Mouse (Mus musculus) lung, postnatal 4 days (tissue): ENCODE results near the gene Slain2.
A peak's percentile ranks its signal among the peaks of the same experiment; 100 is the strongest.
"Not testable (repeated sequence)": the region's sequence is repeated elsewhere in the genome, so short reads cannot be mapped to it uniquely, and the experiment has no call there.

Source experiments
- DNase-seq, 2 experiments: peaks; one replicate each; pipeline ENCODE4 v3.0.0; 2021

Gene Slain2

DNA sequence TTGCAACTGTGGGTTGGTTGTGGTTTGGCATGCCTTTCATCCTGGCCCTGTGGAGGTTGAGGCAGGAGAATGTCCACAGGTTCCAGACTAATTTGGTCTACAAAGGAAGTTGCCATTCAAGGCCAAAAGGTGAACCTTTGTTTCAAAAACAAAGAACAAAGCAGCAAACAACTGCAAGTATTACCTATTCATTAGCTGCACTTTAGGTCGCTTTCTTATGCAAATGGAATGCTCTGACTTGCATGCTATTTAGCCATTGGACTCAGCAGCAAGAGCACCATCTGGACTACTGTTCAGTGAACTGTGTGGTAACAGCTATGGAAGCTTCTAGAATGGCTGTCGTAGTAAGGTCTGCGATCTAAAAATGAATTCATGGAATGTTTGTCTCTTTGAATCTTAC lies 11.8 kb upstream of the Slain2 start:
- no peak for DNase-seq

- no peak for DNase-seq
Measured at GRCm38 (mm10) chr5:72902876-72903516, 11.1 kb upstream of the Slain2 start.

- peak; percentile 30 to 54 for DNase-seq
Measured at GRCm38 (mm10) chr5:72904903-72905790, 9.0 kb upstream of the Slain2 start.

DNA sequence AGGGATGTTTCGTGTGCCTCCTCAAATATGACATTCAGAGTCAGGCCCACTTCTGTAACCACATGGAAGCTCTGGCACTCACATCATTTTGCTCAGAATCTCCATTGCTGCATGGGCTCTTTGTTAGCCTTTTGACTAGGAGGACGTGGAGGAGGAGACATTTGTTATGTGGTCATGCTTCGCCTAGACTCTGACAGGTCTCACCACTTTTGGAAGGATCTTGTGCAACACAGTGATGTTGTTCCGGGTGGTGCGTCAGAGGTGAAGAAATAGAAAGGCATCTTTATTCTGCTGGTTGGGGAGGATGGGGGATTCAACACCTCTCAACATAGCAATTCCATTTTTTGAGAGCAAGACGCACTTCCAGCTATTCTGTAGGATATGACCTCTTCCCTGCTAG lies 6.7 kb upstream of the Slain2 start:
- DNase-seq, result peak in 1 of 2 experiments; percentile 28

GRCm38 (mm10) chr5:72908324-72908936 lies 5.7 kb upstream of the Slain2 start:
- DNase-seq, result no peak

GRCm38 (mm10) chr5:72909363-72909762 lies 4.7 kb upstream of the Slain2 start:
- no peak for DNase-seq

- DNase-seq, result no peak
Measured at GRCm38 (mm10) chr5:72910373-72910772, 3.7 kb upstream of the Slain2 start.

DNA sequence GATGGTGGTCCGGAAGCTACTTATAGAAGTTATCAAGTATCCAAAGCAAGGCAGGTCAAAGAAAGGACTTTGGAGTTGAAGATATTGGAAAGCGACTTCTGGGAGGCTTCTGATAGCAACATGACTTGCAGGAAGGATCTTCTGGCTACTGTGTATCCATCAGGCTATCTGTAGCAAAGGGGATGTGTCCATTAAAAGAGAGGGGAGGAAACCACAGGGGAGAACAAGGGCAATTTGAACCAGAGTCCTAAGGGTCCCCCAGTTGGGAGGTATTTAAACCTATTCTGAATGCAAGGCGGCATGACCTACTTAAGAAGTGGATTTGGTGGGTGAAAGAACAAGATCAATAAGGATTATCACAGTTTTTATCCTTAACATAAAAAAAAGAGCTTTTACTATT lies 2.8 kb upstream of the Slain2 start:
- DNase-seq, result no peak

GRCm38 (mm10) chr5:72914633-72915561 lies 793 bp downstream of the Slain2 start:
- no peak for DNase-seq

- no peak for DNase-seq
Measured at GRCm38 (mm10) chr5:72916048-72916447, 1.9 kb downstream of the Slain2 start.

GRCm38 (mm10) chr5:72916851-72917250 lies 2.7 kb downstream of the Slain2 start:
- no peak for DNase-seq

DNA sequence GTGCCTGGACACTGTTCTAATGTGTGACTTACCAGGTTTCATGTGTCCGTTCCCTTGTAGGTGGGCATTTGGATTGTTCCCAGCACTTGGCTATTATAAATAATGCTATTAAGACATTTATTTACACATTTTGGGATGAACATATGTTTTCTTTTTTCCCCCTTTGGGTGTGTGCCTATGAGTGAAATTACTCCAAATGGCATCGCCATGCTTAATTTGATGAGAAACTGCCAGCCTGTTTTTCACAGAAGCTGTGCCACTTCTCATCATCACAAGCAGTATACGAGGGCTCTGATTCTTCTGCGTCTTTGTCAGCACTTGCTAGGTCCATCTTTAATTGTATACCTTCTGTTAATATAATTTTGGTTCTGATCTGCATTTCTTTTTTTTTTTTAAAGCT lies 6.3 kb downstream of the Slain2 start:
- no peak for DNase-seq

DNA sequence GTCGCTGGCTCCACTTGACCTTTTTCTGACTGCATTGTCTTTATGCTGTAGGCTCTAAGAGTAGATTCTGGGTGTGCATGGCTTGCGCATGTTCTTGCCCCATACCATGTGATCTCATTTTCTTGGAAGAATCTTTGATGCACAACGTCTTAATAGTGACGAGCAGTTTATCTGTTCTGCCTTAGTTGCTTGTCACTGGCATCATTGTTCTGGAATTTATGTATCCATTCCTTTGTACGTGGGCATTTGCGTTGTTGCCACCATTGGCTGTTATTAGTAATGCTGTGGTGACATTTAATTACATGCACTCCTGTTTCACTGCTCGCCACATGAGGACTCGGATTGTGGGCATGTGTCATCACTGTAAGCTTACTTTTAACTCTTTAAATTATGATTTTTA lies 7.1 kb downstream of the Slain2 start:
- DNase-seq, result no peak

- no peak for DNase-seq
Measured at GRCm38 (mm10) chr5:72922796-72923195, 8.7 kb downstream of the Slain2 start.

DNA sequence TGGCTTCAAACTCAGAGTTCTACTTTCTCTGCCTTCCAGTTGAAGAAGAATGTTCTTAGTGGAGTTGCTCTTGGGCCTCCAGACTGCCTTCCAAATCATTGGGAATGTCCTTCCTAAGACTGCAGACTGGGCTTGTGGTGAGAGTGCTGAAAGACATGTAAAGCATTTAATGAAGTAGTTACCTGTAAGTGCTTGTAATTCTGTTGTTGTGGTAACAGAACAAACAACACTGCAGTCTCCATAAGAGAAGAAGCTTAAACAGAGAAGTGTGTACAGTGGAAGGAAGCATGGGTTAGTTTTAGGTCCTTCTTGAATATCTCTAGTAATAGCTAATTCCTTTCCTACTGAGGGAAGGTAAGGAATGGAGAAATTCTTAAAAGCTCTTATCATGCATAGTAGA lies 13.0 kb downstream of the Slain2 start:
- DNase-seq, result no peak

- DNase-seq, result no peak
Measured at GRCm38 (mm10) chr5:72933026-72933675, 19.0 kb downstream of the Slain2 start.

DNA sequence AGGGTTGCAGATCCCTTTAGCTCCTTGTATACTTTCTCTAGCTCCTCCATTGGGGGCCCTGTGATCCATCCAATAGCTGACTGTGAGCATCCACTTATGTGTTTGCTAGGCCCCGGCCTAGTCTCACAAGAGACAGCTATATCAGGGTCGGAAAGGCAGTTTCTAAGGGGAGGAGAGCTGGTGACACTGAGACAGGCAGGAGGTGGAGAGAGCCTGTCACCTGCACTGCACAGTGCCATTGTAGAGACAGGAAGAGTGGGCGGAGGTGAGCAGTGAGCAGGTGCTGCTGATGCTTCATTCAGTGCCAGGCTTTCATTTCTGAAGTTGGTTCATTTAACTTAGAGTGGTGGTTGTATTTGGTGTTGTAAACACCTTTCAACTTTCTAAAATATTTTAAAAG lies 24.3 kb downstream of the Slain2 start:
- not testable (repeated sequence) for DNase-seq

DNA sequence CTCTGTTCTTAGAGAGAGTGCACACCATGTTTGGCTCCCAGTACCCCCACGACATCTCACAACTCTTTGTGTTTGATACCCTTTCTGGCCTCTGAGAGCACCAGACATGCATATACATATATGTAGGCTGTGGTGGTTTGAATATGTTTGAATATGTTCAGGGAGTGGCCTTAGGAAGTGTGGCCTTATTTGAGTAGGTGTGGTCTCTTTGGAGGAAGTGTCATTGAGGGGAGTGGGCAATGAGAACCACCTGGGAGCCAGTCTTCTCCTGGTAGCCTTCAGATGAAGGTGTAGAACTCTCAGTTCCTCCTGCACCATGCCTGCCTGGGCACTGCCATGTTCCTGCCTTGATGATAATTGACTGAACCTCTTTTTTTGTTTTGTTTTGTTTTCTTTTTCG lies 25.2 kb downstream of the Slain2 start:
- DNase-seq, result no peak

DNA sequence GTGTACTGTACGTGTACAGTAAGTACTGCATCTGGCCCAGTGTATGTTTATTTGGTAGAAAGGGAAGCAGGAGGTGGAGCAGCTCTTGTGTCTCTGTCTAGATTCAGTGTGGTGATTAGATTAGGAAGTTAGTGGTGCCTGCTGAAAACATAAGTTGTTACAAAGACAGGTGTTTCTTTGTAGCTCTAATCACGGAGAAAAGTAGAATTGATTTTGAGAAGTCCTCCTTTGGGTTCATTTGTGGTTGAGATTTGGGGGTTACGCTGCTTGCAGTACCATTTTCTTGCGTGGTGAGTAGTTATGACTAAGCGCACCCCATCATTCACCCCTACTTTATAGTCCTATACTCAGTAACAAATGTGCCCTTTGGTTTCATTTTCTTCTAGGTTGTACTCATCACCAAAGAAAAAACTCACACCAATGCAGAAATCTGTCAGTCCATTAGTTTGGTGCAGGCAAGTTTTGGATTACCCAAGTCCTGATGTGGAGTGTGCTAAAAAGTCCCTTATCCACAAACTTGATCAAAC lies 26.9 kb downstream of the Slain2 start:
- no peak for DNase-seq

- DNase-seq, result no peak
Measured at GRCm38 (mm10) chr5:72948136-72948535, 34.0 kb downstream of the Slain2 start.

- no peak for DNase-seq
Measured at GRCm38 (mm10) chr5:72950252-72950651, 36.1 kb downstream of the Slain2 start.
